Mouse (Mus musculus) midbrain, embryonic 12.5 days (tissue): Measurements from ENCODE around the gene Guca1a. TPM values are rescaled to one million over a fixed set of nuclear protein-coding genes. Genes with fewer than 3 reads are reported as not detected.

Experiments
- ATAC-seq: fragments of 200-750 bp; cut with Nextera tagmentation; 2 replicates; pipeline ENCODE4 v1.8.0; 2017; ENCODE audit warnings: low read depth, moderate TSS enrichment, moderate library complexity; ENCODE audit not compliant: low FRiP score
- H3K27ac ChIP-seq: fragments of 300-500 bp; sonication (generic); replicated peaks from 2 replicates; pipeline ENCODE4 v1.5.1; 2016; ENCODE audit warnings: mild to moderate bottlenecking
- H3K27me3 ChIP-seq: fragments of 300-500 bp; sonication (generic); 2 replicates; pipeline ENCODE4 v1.6.1; 2016; ENCODE audit warnings: mild to moderate bottlenecking
- H3K36me3 ChIP-seq: fragments of 300-500 bp; sonication (generic); 2 replicates; pipeline ENCODE4 v1.6.1; 2016
- H3K4me1 ChIP-seq: fragments of 300-500 bp; sonication (generic); 2 replicates; pipeline ENCODE4 v1.6.1; 2016
- H3K4me2 ChIP-seq: fragments of 300-500 bp; sonication (generic); replicated peaks from 2 replicates; pipeline ENCODE4 v1.6.1; 2016; ENCODE audit warnings: mild to moderate bottlenecking, moderate library complexity
- H3K4me3 ChIP-seq: fragments of 300-500 bp; sonication (generic); 2 replicates; pipeline ENCODE4 v1.5.1; 2016; ENCODE audit warnings: mild to moderate bottlenecking
- H3K9ac ChIP-seq: fragments of 300-500 bp; sonication (generic); replicated peaks from 2 replicates; pipeline ENCODE4 v1.6.1; 2016; ENCODE audit warnings: mild to moderate bottlenecking, moderate library complexity
- H3K9me3 ChIP-seq: fragments of 300-500 bp; sonication (generic); 2 replicates; pipeline ENCODE4 v1.6.1; 2016; ENCODE audit warnings: mild to moderate bottlenecking
- WGBS: fragments of 180-500 bp; shearing (Covaris S2); methylation state at CpG from one replicate; pipeline ENCODE4 v1.1.7; 2016; 5-methylcytosine and 5-hydroxymethylcytosine counted together
- polyA plus RNA-seq: library from polyadenylated mRNA; unstranded; fragments of >200 nt; fragmentation: Nextera tagmentation; extraction: Ambion mirVana; gene quantifications from 2 replicates; pipeline ENCODE4 v1.2.1, GENCODE M21; 2016

The Guca1a gene
- polyA plus RNA-seq, 1 experiment from 2014 or later = 0.70 TPM

GRCm38 (mm10) chr17:47408558-47408898 lies 8.1 kb upstream of the Guca1a start:
- no peaks in the 10 kb centered on the region for H3K4me1 ChIP-seq
- peaks cover 53% of the 10 kb centered on the region for H3K27me3 ChIP-seq
- 0 out of 2 replicates have a peak, but pooled peaks have one; percentile 41 for ATAC-seq
- H3K4me3 ChIP-seq = no peak overlapping the region
- no peak overlapping the region for H3K27ac ChIP-seq
- H3K9ac ChIP-seq = no peak overlapping the region
- H3K9me3 ChIP-seq = no peaks in the 10 kb centered on the region
- H3K36me3 ChIP-seq = no peaks in the 10 kb centered on the region
- 20% methylated on average over 8 of the region's 8 CpGs for WGBS
- H3K4me2 ChIP-seq = no peak overlapping the region

DNA sequence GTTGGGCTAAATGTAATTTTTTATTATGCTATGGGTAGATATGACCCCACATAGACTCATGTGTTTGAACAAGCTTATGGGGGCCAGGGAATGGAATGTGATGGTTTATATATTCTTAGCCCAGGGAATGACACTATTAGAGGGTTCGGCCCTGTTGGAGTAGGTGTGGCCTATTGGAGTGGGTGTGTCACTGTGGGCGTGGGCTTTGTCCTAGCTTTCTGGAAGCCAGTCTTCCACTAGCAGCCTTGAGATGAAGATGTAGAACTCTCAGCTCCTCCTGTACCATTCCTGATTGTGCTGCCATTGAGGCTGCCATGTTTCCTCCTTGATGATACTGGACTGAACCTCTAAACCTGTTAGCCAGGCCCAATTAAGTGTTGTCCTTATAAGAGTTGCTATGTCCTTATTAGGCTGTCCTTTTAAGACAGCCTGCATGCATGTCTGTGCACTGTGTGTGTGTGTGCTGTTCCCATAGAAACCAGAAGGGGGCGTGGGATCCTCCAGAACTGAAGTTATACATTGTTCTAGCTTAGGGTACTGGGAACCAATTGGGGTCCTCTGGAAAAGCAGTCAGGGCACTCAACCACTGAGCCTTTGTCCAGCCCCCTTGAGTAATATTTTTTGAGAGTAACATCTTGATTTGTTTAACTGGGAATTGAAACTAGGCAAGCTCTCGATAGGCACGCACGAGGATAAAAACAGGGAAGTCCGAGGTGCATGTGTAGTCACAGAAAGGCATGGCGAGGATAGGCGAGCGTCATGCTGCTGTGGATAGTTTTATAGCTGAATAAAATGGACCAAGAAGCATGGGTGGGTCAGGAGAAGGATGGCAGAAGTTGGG lies 7.6 kb upstream of the Guca1a start:
- no peak overlapping the region for H3K4me3 ChIP-seq
- H3K36me3 ChIP-seq = no peaks in the 10 kb centered on the region
- no peak for ATAC-seq
- H3K9ac ChIP-seq = no peak overlapping the region
- H3K9me3 ChIP-seq = no peaks in the 10 kb centered on the region
- no peak overlapping the region for H3K27ac ChIP-seq
- H3K27me3 ChIP-seq = peaks cover 53% of the 10 kb centered on the region
- H3K4me2 ChIP-seq = no peak overlapping the region
- WGBS = 67% methylated on average over 10 of the region's 10 CpGs
- H3K4me1 ChIP-seq = no peaks in the 10 kb centered on the region

DNA sequence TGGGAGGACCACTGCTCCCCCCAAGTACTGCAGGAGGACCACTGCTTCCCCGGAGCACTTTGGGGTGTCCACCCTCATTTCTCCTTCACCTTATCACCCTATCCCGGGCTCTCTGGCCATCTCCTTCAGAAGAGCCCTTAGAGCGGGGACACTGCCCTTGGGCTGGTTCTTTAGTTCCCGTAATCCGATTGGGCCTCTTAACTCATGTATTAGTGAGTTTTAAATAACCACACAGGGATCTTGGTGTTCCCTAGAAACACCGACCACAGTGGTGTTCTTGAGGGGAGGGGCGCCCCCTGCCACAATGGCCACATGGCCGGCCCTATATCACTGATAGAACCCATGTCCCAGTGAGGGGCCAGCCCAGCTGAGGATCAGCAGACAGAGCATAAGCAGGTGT lies 1.3 kb downstream of the Guca1a start:
- no peaks in the 10 kb centered on the region for H3K9me3 ChIP-seq
- no peak overlapping the region for H3K4me2 ChIP-seq
- no peak overlapping the region for H3K9ac ChIP-seq
- no peaks in the 10 kb centered on the region for H3K36me3 ChIP-seq
- WGBS = 87% methylated on average over 8 of the region's 8 CpGs
- peaks cover 20% of the 10 kb centered on the region for H3K4me1 ChIP-seq
- no peak overlapping the region for H3K4me3 ChIP-seq
- ATAC-seq = no peak
- peaks cover 56% of the 10 kb centered on the region for H3K27me3 ChIP-seq
- H3K27ac ChIP-seq = no peak overlapping the region

- Histone ChIP-seq H3K27ac (no peak overlapping the region), H3K4me3 (peak overlapping the region; percentile 17), H3K36me3 (no peaks in the 10 kb centered on the region), H3K9ac (no peak overlapping the region), H3K27me3 (peaks cover 48% of the 10 kb centered on the region), H3K4me2 (peak overlapping the region; percentile 45), H3K4me1 (peaks cover 17% of the 10 kb centered on the region), H3K9me3 (no peaks in the 10 kb centered on the region)
- ATAC-seq = peak; percentile 78
- 6% methylated on average over 18 of the region's 20 CpGs for whole genome bisulfite sequencing
These were observed 4.9 kb downstream of the Guca1a start for GRCm38 (mm10) chr17:47395376-47395913.

DNA sequence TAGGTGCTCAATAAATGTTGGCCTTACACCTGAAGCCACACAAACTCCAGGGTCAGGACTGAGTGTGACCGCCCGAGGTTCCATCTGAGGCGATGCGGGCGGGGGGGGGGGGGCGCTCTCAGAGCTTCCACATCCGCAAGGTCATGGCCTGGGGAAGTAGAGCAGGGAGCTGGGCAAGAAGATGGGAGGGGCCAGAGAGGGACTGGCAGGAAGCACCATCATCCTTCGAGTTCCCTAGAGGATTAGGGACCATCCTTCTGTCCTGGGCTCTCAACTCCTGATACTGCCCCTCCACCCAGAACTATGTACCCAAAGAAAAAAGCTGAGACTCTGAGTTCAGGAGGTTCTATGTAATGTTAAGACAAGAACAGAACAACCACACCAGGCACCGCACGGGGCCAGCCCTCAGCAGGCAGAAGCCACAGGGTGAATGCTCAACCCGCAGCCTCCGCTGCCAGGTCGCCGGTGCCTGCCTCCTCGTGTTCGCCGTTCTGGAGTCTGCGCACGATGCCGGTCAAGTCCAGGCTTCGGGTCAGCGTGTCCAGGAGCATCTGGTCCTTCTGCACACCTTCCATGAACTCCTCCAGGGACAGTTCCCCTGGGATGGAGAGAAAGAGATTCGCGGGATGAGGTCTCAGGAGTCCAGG lies 6.0 kb downstream of the Guca1a start:
- Histone ChIP-seq H3K27ac (no peak overlapping the region), H3K4me1 (peaks cover 15% of the 10 kb centered on the region; the same call in 1 of the 2 replicates), H3K9me3 (no peaks in the 10 kb centered on the region), H3K9ac (no peak overlapping the region), H3K27me3 (peaks cover 41% of the 10 kb centered on the region), H3K36me3 (no peaks in the 10 kb centered on the region), H3K4me2 (peak overlapping the region; percentile 45), H3K4me3 (no peak overlapping the region)
- ATAC-seq = no peak
- WGBS = 23% methylated on average over 24 of the region's 24 CpGs

DNA sequence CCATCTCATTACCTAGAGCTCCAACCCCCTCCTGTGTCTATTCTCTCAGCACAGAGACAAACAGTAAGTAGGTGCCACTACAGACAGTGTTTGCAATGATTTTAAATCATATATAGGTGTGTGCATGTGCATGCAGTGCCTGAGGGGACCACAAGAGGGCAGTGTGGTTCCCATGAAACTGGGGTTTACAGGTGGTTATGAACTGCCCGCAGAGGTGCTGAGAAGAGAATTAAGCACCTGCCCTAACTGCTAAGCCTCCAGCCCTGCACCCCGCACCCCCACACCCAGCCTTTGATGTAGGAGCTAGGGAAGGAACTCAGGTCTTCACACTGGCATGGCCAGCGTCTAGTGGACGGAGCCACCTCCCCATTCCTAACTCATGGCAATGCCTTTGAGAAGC lies 13.7 kb downstream of the Guca1a start:
- WGBS = 72% methylated on average over 4 of the region's 4 CpGs

GRCm38 (mm10) chr17:47385145-47385544 lies 15.2 kb downstream of the Guca1a start, which contains the start of gene Guca1b:
TSS of gene Guca1b (plus strand) at chr17:47385393.
- Histone ChIP-seq H3K4me2 (no peak within 1 kb of the TSS), H3K9ac (no peak within 1 kb of the TSS), H3K36me3 (peaks cover 11% of the 10 kb centered on the region; the same call in 1 of the 2 replicates), H3K9me3 (no peaks in the 10 kb centered on the region), H3K27ac (no peak within 1 kb of the TSS), H3K27me3 (peaks cover 3% of the 10 kb centered on the region; the same call in 1 of the 2 replicates), H3K4me1 (peaks cover 3% of the 10 kb centered on the region; the same call in 1 of the 2 replicates), H3K4me3 (no peak within 1 kb of the TSS)
- WGBS = 30% methylated on average over 10 of the region's 10 CpGs
- ATAC-seq = no peak

More for the DNA sequence above, 13.7 kb downstream of the Guca1a start:
- Histone ChIP-seq H3K4me2 (no peak overlapping the region), H3K36me3 (0 out of 2 replicates have a peak, but pooled peaks cover 1% of the 10 kb centered on the region), H3K9ac (no peak overlapping the region), H3K4me1 (peaks cover 1% of the 10 kb centered on the region; the same call in 1 of the 2 replicates), H3K27ac (no peak overlapping the region), H3K27me3 (peaks cover 3% of the 10 kb centered on the region; the same call in 1 of the 2 replicates), H3K4me3 (no peak overlapping the region), H3K9me3 (no peaks in the 10 kb centered on the region)
- no peak for ATAC-seq

GRCm38 (mm10) chr17:47384064-47384463 lies 16.3 kb downstream of the Guca1a start:
- 85% methylated on average over 3 of the region's 3 CpGs for WGBS
- no peak overlapping the region for H3K9ac ChIP-seq

DNA sequence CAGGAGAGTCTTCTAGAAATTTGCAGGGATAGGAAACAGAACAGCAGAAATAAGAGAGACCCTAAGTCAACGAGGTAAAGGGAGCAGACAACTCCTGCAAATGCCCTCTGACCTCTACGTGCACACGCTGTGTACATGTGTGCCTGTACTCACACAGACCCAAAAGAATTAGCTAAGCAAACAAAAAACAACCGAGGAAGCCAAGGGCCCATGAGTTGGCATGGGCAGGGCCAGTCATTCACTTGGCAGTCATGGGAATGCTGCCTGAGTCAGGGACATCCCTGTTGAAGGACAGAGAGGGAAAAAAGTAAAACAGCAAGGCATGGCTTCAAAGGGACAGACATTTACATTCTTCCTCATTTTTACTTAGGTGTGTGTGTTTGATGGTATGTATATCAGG lies 17.1 kb downstream of the Guca1a start:
- Histone ChIP-seq H3K27me3 (peaks cover 3% of the 10 kb centered on the region; the same call in 1 of the 2 replicates), H3K9me3 (no peaks in the 10 kb centered on the region), H3K4me1 (peaks cover 3% of the 10 kb centered on the region; the same call in 1 of the 2 replicates), H3K9ac (no peak overlapping the region), H3K36me3 (peaks cover 30% of the 10 kb centered on the region), H3K4me3 (no peak overlapping the region), H3K4me2 (no peak overlapping the region), H3K27ac (no peak overlapping the region)
- WGBS = 88% methylated on average over 4 of the region's 4 CpGs
- ATAC-seq = no peak

More at GRCm38 (mm10) chr17:47384064-47384463, 16.3 kb downstream of the Guca1a start:
- ATAC-seq = no peak
- H3K27me3 ChIP-seq = peaks cover 3% of the 10 kb centered on the region; the same call in 1 of the 2 replicates
- no peak overlapping the region for H3K27ac ChIP-seq
- peaks cover 3% of the 10 kb centered on the region; the same call in 1 of the 2 replicates for H3K4me1 ChIP-seq
- no peak overlapping the region for H3K4me3 ChIP-seq
- no peak overlapping the region for H3K4me2 ChIP-seq
- H3K9me3 ChIP-seq = no peaks in the 10 kb centered on the region
- peaks cover 22% of the 10 kb centered on the region for H3K36me3 ChIP-seq

DNA sequence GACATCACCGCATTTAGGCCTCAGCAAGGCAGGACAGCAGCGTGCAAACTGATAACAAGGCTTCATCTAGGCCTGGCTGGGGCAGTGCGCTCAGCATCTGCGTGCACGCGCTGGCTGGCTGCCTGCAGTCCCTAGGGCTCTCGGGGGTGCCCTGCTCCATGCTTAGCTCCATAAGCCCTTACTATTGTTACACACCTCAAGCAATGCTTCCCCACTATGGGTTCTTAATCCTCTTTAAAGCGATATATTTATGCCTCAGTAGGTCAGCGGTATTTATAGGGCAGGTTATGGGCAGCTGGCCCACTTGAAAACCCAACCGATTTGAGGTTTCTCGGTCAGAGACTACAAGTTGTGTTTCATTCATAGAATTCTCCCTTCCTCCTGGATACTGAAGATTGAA lies 18.5 kb downstream of the Guca1a start:
- Histone ChIP-seq H3K27ac (no peak overlapping the region), H3K36me3 (peaks cover 43% of the 10 kb centered on the region)
- no peak for ATAC-seq

DNA sequence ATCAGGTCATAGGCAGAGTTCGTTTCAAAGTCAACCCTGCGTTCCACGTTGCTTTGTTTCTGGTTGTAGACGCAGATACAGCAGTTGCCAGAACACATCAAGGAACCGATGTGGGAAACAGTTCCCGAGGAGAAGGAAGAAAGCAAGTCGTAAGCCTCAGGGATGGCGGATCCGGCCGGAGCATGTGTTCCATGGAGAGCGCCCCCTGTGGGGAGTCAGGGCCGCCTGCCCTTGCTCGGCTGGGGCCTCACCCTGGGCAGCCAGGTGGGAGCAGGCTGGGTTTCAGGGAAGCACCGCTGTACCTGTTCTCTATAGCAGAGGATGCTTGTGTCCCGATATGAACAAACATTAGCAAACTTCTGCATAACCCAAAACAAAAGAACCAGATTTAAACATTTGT lies 22.3 kb downstream of the Guca1a start:
- H3K4me3 ChIP-seq = no peak overlapping the region
- no peak overlapping the region for H3K4me2 ChIP-seq
- 80% methylated on average over 15 of the region's 15 CpGs for WGBS
- peaks cover 3% of the 10 kb centered on the region; the same call in 1 of the 2 replicates for H3K4me1 ChIP-seq
- no peak overlapping the region for H3K27ac ChIP-seq
- H3K36me3 ChIP-seq = peaks cover 79% of the 10 kb centered on the region
- no peaks in the 10 kb centered on the region for H3K27me3 ChIP-seq
- ATAC-seq = no peak
- H3K9ac ChIP-seq = no peak overlapping the region
- H3K9me3 ChIP-seq = no peaks in the 10 kb centered on the region

More for the DNA sequence above, 18.5 kb downstream of the Guca1a start:
- Histone ChIP-seq H3K27me3 (peaks cover 3% of the 10 kb centered on the region; the same call in 1 of the 2 replicates), H3K9me3 (no peaks in the 10 kb centered on the region), H3K4me2 (no peak overlapping the region), H3K4me3 (no peak overlapping the region), H3K4me1 (peaks cover 3% of the 10 kb centered on the region; the same call in 1 of the 2 replicates), H3K9ac (no peak overlapping the region)
- WGBS = 52% methylated on average over 11 of the region's 11 CpGs
